Mouse (Mus musculus) MEL (cell line): ENCODE data around the gene Bcas3. TPM values are rescaled to one million over a fixed set of nuclear protein-coding genes. Genes with fewer than 3 reads are reported as not detected.

Experiments
- DNase-seq: peaks from one replicate; pipeline ENCODE4 v3.0.0; 2011; ENCODE audit warnings: low read depth, low spot score
- H3K27ac ChIP-seq: 2 replicates; pipeline ENCODE4 v1.5.1; 2012; ENCODE audit warnings: low read depth, mild to moderate bottlenecking, control low read depth, low read length, moderate library complexity; ENCODE audit not compliant: control insufficient read depth
- H3K27me3 ChIP-seq, 2 experiments: fragments of 150-350 bp in 1 of 2; sonication (generic) in 1 of 2; 2 replicates each; pipeline ENCODE4 v1.6.1; 2012; ENCODE audit warnings: low read length in 2 of 2, mild to moderate bottlenecking in 2 of 2, improper control_type of control experiment in 1 of 2, moderate library complexity in 1 of 2; ENCODE audit not compliant: insufficient read depth in 2 of 2, control insufficient read depth in 1 of 2
- H3K36me3 ChIP-seq, 2 experiments: 2 replicates each; pipeline ENCODE4 v1.6.1; 2012 to 2014; ENCODE audit warnings: low read length in 2 of 2, improper control_type of control experiment in 1 of 2, inconsistent platforms in 1 of 2, mild to moderate bottlenecking in 1 of 2; ENCODE audit not compliant: insufficient read depth in 2 of 2, control insufficient read depth in 1 of 2
- H3K4me1 ChIP-seq, 2 experiments: fragments of 150-350 bp in 1 of 2; sonication (generic) in 1 of 2; 2 replicates each; pipeline ENCODE4 v1.6.1; 2012; ENCODE audit warnings: low read length in 2 of 2, improper control_type of control experiment in 1 of 2, mild to moderate bottlenecking in 1 of 2; ENCODE audit not compliant: insufficient read depth in 2 of 2, control insufficient read depth in 1 of 2
- H3K4me3 ChIP-seq, 2 experiments: fragments of 150-350 bp in 1 of 2; sonication (generic) in 1 of 2; 2 replicates each; pipeline ENCODE4 v1.5.1; 2012; ENCODE audit warnings: low read depth in 2 of 2, low read length in 2 of 2, mild to moderate bottlenecking in 2 of 2, moderate library complexity in 2 of 2, control low read depth in 1 of 2, improper control_type of control experiment in 1 of 2; ENCODE audit not compliant: control insufficient read depth in 1 of 2, insufficient read depth in 1 of 2
- H3K79me2 ChIP-seq: 2 replicates; pipeline ENCODE4 v1.6.1; 2012; ENCODE audit warnings: mild to moderate bottlenecking, low read length, moderate library complexity; ENCODE audit not compliant: control insufficient read depth, poor library complexity, insufficient read depth
- H3K9ac ChIP-seq: 2 replicates; pipeline ENCODE4 v1.6.1; 2012; ENCODE audit warnings: low read depth, mild to moderate bottlenecking, control low read depth, low read length, moderate library complexity; ENCODE audit not compliant: control insufficient read depth, poor library complexity, severe bottlenecking
- H3K9me3 ChIP-seq: fragments of 150-350 bp; sonication (generic); replicated peaks from 2 replicates; pipeline ENCODE4 v1.6.1; 2012; ENCODE audit warnings: mild to moderate bottlenecking, low read length, improper control_type of control experiment, moderate library complexity; ENCODE audit not compliant: insufficient read depth
- BHLHE40 ChIP-seq: IDR thresholded peaks from 2 replicates; pipeline ENCODE4 v1.6.1; 2012; ENCODE audit warnings: low read depth, mild to moderate bottlenecking, inconsistent platforms, low read length, improper control_type of control experiment, borderline replicate concordance
- CTCF ChIP-seq, 3 experiments: IDR thresholded peaks in 2 of 3; conservative IDR thresholded peaks in 1 of 3; 2 replicates each; pipeline ENCODE4 v1.5.1; 2011 to 2012; ENCODE audit warnings: low read length in 3 of 3, low read depth in 2 of 3, mild to moderate bottlenecking in 2 of 3, improper control_type of control experiment in 1 of 3, inconsistent platforms in 1 of 3, mixed read lengths in 1 of 3, moderate library complexity in 1 of 3; ENCODE audit not compliant: control insufficient read depth in 1 of 3, insufficient read depth in 1 of 3, poor library complexity in 1 of 3, severe bottlenecking in 1 of 3
- ELF1 ChIP-seq: IDR thresholded peaks from 2 replicates; pipeline ENCODE4 v1.6.1; 2014; ENCODE audit warnings: low read depth, mild to moderate bottlenecking, inconsistent platforms, low read length, improper control_type of control experiment, moderate library complexity
- EP300 ChIP-seq, 2 experiments: IDR thresholded peaks; 2 replicates each; pipeline ENCODE4 v1.6.1; 2011; ENCODE audit warnings: improper control_type of control experiment in 2 of 2, low read length in 2 of 2, low read depth in 1 of 2, mild to moderate bottlenecking in 1 of 2
- GABPA ChIP-seq: IDR thresholded peaks from 2 replicates; pipeline ENCODE4 v1.6.1; 2012; ENCODE audit warnings: low read depth, mild to moderate bottlenecking, inconsistent platforms, low read length, improper control_type of control experiment, moderate library complexity
- GATA1 ChIP-seq: IDR thresholded peaks from 2 replicates; pipeline ENCODE4 v1.6.1; 2011; ENCODE audit warnings: low read depth, low read length, improper control_type of control experiment
- HCFC1 ChIP-seq: IDR thresholded peaks from 2 replicates; pipeline ENCODE4 v1.6.1; 2012; ENCODE audit warnings: low read depth, mild to moderate bottlenecking, inconsistent platforms, low read length, improper control_type of control experiment, moderate library complexity
- MEF2A ChIP-seq: IDR thresholded peaks from 2 replicates; pipeline ENCODE4 v1.6.1; 2014; ENCODE audit warnings: low read depth, mild to moderate bottlenecking, inconsistent platforms, low read length, improper control_type of control experiment; ENCODE audit not compliant: poor library complexity, insufficient replicate concordance, severe bottlenecking; ENCODE audit errors: extremely low read depth
- MYC ChIP-seq: IDR thresholded peaks from 2 replicates; pipeline ENCODE4 v1.6.1; 2011; ENCODE audit warnings: low read depth, mild to moderate bottlenecking, low read length, improper control_type of control experiment, moderate library complexity
- NELFE ChIP-seq: IDR thresholded peaks from 2 replicates; pipeline ENCODE4 v1.6.1; 2011; ENCODE audit warnings: low read depth, low read length, improper control_type of control experiment
- POLR2AphosphoS2 ChIP-seq: IDR thresholded peaks from 2 replicates; pipeline ENCODE4 v1.6.1; 2011; ENCODE audit warnings: low read length, improper control_type of control experiment
- POLR2AphosphoS5 ChIP-seq: IDR thresholded peaks from 2 replicates; pipeline ENCODE4 v1.6.1; 2012; ENCODE audit warnings: low read depth, borderline replicate concordance, mild to moderate bottlenecking, inconsistent platforms, low read length, moderate library complexity, mixed read lengths
- RAD21 ChIP-seq: IDR thresholded peaks from 2 replicates; pipeline ENCODE4 v1.6.1; 2011; ENCODE audit warnings: mild to moderate bottlenecking, low read depth, low read length, improper control_type of control experiment
- RCOR1 ChIP-seq: IDR thresholded peaks from 2 replicates; pipeline ENCODE4 v1.6.1; 2012; ENCODE audit warnings: low read depth, mild to moderate bottlenecking, inconsistent platforms, low read length, improper control_type of control experiment
- SIN3A ChIP-seq: IDR thresholded peaks from 2 replicates; pipeline ENCODE4 v1.6.1; 2012; ENCODE audit warnings: low read length, improper control_type of control experiment, inconsistent platforms
- SMC3 ChIP-seq: IDR thresholded peaks from 2 replicates; pipeline ENCODE4 v1.6.1; 2011; ENCODE audit warnings: low read depth, low read length, improper control_type of control experiment
- USF1 ChIP-seq: IDR thresholded peaks from 2 replicates; pipeline ENCODE4 v1.6.1; 2014; ENCODE audit warnings: low read depth, mild to moderate bottlenecking, inconsistent platforms, low read length, improper control_type of control experiment, moderate library complexity
- USF2 ChIP-seq, 2 experiments: IDR thresholded peaks; 2 replicates each; pipeline ENCODE4 v1.6.1; 2011 to 2012; ENCODE audit warnings: improper control_type of control experiment in 2 of 2, low read length in 2 of 2, borderline replicate concordance in 1 of 2, inconsistent platforms in 1 of 2, low read depth in 1 of 2, mild to moderate bottlenecking in 1 of 2; ENCODE audit not compliant: insufficient read depth in 1 of 2
- polyA plus RNA-seq, 2 experiments: library from polyadenylated mRNA; stranded (reverse) in 1 of 2; unstranded in 1 of 2; fragments of >175 nt in 1 of 2; fragments of >200 nt in 1 of 2; gene quantifications; 2 replicates each; pipeline versions ENCODE4 v1.2.1 to v1.2.4; 2012; ENCODE audit warnings: low replicate concordance in 2 of 2, low read depth in 1 of 2; ENCODE audit not compliant: insufficient read length in 2 of 2, insufficient read depth in 1 of 2, missing spikeins in 1 of 2
- total RNA-seq: library from RNA; depleted of rRNA; stranded (reverse); fragments of 300-350 nt; gene quantifications from 2 replicates; pipeline ENCODE4 v1.2.3, GENCODE M21; 2012

Bcas3 gene
- total and polyA plus RNA-seq, 3 experiments = 8.6 to 14.7 TPM; not detected in 1

GRCm38 (mm10) chr11:85382055-85382454 lies 29.1 kb downstream of the Bcas3 start (continued):
- TF ChIP-seq RAD21 (peak; percentile 96), USF2 (IDR thresholded peaks at IDR 0.05; ENCODE audit: borderline replicate concordance in 1 of 2, insufficient read depth in 1 of 2, low read depth in 1 of 2, low read length in 2 of 2) (no peak), SIN3A (peak; percentile 41)

DNA sequence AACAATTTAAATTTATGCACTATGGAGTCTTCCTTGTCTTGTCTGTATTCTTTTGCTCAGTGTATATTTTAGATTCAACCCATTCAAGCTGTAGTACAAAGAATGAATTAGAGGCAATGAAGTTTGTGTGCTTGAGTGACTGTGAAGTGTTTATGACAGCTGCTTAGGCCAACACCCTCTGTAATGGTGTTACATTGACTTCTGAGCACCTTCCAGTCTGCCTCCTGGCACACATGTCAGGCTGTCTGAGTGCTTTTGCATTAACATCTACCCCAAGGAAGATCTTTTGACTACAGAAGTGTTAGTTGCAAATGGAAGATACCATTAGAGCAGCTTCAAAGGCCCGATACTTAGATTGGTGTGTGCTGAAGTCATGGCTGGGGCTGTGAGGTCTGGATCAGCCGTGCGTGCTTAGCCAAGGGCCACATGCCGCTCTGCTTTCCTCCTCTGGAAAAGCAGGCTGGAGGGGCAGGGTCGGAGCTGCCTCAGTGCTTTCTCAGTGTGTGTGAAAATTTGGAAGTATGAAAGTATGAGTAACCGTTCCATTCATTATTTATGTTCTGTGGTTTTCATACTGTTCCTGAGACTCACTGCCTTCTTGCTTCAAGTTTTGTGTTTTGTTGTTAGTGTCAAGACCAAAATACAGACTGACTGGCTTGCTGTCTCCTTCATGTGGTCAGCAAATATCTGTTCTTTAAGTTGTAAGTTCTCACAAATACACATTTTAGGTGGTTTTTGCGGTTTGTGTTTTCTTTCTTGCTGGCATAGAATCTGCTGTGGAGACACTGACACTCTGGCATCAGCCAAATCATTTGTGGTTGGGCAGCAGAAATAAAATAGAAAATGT lies 31.2 kb downstream of the Bcas3 start:
- Histone ChIP-seq H3K4me1 (no peaks in the 10 kb centered on the region), H3K9ac (no peak overlapping the region), H3K4me3 (no peak overlapping the region), H3K27me3 (no peaks in the 10 kb centered on the region), H3K79me2 (no peaks in the 10 kb centered on the region), H3K27ac (no peak overlapping the region), H3K36me3 (no peaks in the 10 kb centered on the region), H3K9me3 (no peaks in the 10 kb centered on the region)
- TF ChIP-seq RCOR1 (no peak), MYC (no peak), RAD21 (no peak), POLR2AphosphoS5 (no peak), BHLHE40 (no peak), POLR2AphosphoS2 (no peak), GABPA (no peak), MEF2A (no peak), SMC3 (no peak), ELF1 (no peak), NELFE (no peak), EP300 (IDR thresholded peaks at IDR 0.05; ENCODE audit: low read depth in 1 of 2, low read length in 2 of 2) (no peak), GATA1 (no peak), HCFC1 (no peak), USF1 (no peak), CTCF (IDR thresholded peaks at IDR 0.05 in 2 of 3, conservative IDR thresholded peaks at IDR 0.05 in 1 of 3; ENCODE audit: control insufficient read depth in 1 of 3, insufficient read depth in 1 of 3, low read depth in 2 of 3, low read length in 3 of 3, poor library complexity in 1 of 3, severe bottlenecking in 1 of 3) (no peak), SIN3A (no peak)
- no peak for DNase-seq
